Mouse (Mus musculus) myocyte (in vitro differentiated cells): ENCODE data around the gene Nfkb1. TPM values are rescaled to one million over a fixed set of nuclear protein-coding genes. Genes with fewer than 3 reads are reported as not detected.

Experiments used
- H3K27me3 ChIP-seq: one replicate; pipeline ENCODE4 v1.6.1; 2011; ENCODE audit not compliant: control insufficient read depth, insufficient read depth, insufficient read length
- H3K36me3 ChIP-seq: one replicate; pipeline ENCODE4 v1.6.1; 2011; ENCODE audit not compliant: control insufficient read depth, insufficient read depth
- H3K4me2 ChIP-seq: one replicate; pipeline ENCODE4 v1.6.1; 2011; ENCODE audit warnings: low read depth, control low read depth
- H3K4me3 ChIP-seq: one replicate; pipeline ENCODE4 v1.5.1; 2011; ENCODE audit warnings: mild to moderate bottlenecking, control low read depth, moderate library complexity
- H3K79me2 ChIP-seq: one replicate; pipeline ENCODE4 v1.6.1; 2011; ENCODE audit not compliant: control insufficient read depth, insufficient read depth
- H3ac ChIP-seq: one replicate; pipeline ENCODE4 v1.6.1; 2011; ENCODE audit not compliant: control insufficient read depth, insufficient read length
- CEBPB ChIP-seq: IDR thresholded peaks from 2 replicates; pipeline ENCODE4 v1.6.1; 2011; ENCODE audit warnings: mild to moderate bottlenecking, moderate library complexity; ENCODE audit not compliant: poor library complexity, insufficient read depth, severe bottlenecking
- E2F4 ChIP-seq: IDR thresholded peaks from one replicate; pipeline ENCODE4 v1.6.1; 2011; ENCODE audit warnings: mild to moderate bottlenecking, control low read depth, moderate library complexity; ENCODE audit not compliant: insufficient read depth
- MAX ChIP-seq: IDR thresholded peaks from one replicate; pipeline ENCODE4 v1.6.1; 2011; ENCODE audit warnings: low read depth, mild to moderate bottlenecking, control low read depth
- MYOD1 ChIP-seq, 3 experiments: IDR thresholded peaks; one replicate each; pipeline ENCODE4 v1.6.1; 2011; ENCODE audit warnings: control low read depth in 2 of 3, low read depth in 2 of 3, mild to moderate bottlenecking in 2 of 3, moderate library complexity in 1 of 3; ENCODE audit not compliant: insufficient read length in 2 of 3, control insufficient read depth in 1 of 3
- MYOG ChIP-seq, 3 experiments: IDR thresholded peaks; one replicate each; pipeline ENCODE4 v1.6.1; 2011; ENCODE audit warnings: control low read depth in 2 of 3, low read depth in 2 of 3, mild to moderate bottlenecking in 2 of 3; ENCODE audit not compliant: insufficient read length in 2 of 3, control insufficient read depth in 1 of 3, insufficient read depth in 1 of 3
- POLR2A ChIP-seq: IDR thresholded peaks from one replicate; pipeline ENCODE4 v1.6.1; 2011; ENCODE audit warnings: low read depth, mild to moderate bottlenecking, control low read depth, moderate library complexity; ENCODE audit not compliant: insufficient read length
- POLR2AphosphoS2 ChIP-seq: IDR thresholded peaks from one replicate; pipeline ENCODE4 v1.6.1; 2011; ENCODE audit warnings: low read depth, control low read depth; ENCODE audit not compliant: insufficient read length
- REST ChIP-seq: IDR thresholded peaks from one replicate; pipeline ENCODE4 v1.6.1; 2011; ENCODE audit warnings: mild to moderate bottlenecking, control low read depth, moderate library complexity; ENCODE audit not compliant: insufficient read depth, insufficient read length
- SRF ChIP-seq: IDR thresholded peaks from one replicate; pipeline ENCODE4 v1.6.1; 2011; ENCODE audit warnings: low read depth; ENCODE audit not compliant: control insufficient read depth, insufficient read length
- TCF12 ChIP-seq: IDR thresholded peaks from one replicate; pipeline ENCODE4 v1.6.1; 2011; ENCODE audit warnings: mild to moderate bottlenecking, control low read depth; ENCODE audit not compliant: poor library complexity, insufficient read depth, severe bottlenecking
- TCF3 ChIP-seq: IDR thresholded peaks from one replicate; pipeline ENCODE4 v1.6.1; 2011; ENCODE audit warnings: low read depth, control low read depth; ENCODE audit not compliant: insufficient read length
- USF1 ChIP-seq: IDR thresholded peaks from one replicate; pipeline ENCODE4 v1.6.1; 2011; ENCODE audit warnings: low read depth, mild to moderate bottlenecking, control low read depth, moderate library complexity
- polyA plus RNA-seq: library from polyadenylated mRNA; unstranded; fragments of >200 nt; fragmentation: generic; extraction: Trizol; gene quantifications from one replicate; pipeline ENCODE4 v1.2.1, GENCODE M21; 2012; ENCODE audit warnings: missing spikeins

Nfkb1 gene
- polyA plus RNA-seq, 1 experiment: 35.3 TPM

GRCm38 (mm10) chr3:135727339-135727738, 36.0 kb upstream of the Nfkb1 start:
- no peak overlapping the region for H3K4me3 ChIP-seq
- H3K79me2 ChIP-seq: no peaks in the 10 kb centered on the region
- H3K4me2 ChIP-seq: no peak overlapping the region
- H3ac ChIP-seq: no peak overlapping the region
- H3K36me3 ChIP-seq: no peaks in the 10 kb centered on the region
- no peaks in the 10 kb centered on the region for H3K27me3 ChIP-seq
- TF ChIP-seq MAX (no peak), TCF3 (no peak), POLR2A (no peak), USF1 (no peak), SRF (no peak), REST (no peak), POLR2AphosphoS2 (no peak), CEBPB (no peak), TCF12 (no peak), MYOG (IDR thresholded peaks at IDR 0.05; ENCODE audit: control insufficient read depth in 1 of 3, insufficient read depth in 1 of 3, insufficient read length in 2 of 3, low read depth in 2 of 3) (no peak), MYOD1 (IDR thresholded peaks at IDR 0.05; ENCODE audit: control insufficient read depth in 1 of 3, insufficient read length in 2 of 3, low read depth in 2 of 3) (no peak), E2F4 (no peak)

GRCm38 (mm10) chr3:135726521-135727275, 35.4 kb upstream of the Nfkb1 start:
- Histone ChIP-seq H3K79me2 (no peaks in the 10 kb centered on the region), H3K4me2 (no peak overlapping the region), H3K27me3 (no peaks in the 10 kb centered on the region), H3ac (no peak overlapping the region), H3K36me3 (no peaks in the 10 kb centered on the region), H3K4me3 (no peak overlapping the region)
- TF ChIP-seq POLR2AphosphoS2 (no peak), MYOD1 (IDR thresholded peaks at IDR 0.05; ENCODE audit: control insufficient read depth in 1 of 3, insufficient read length in 2 of 3, low read depth in 2 of 3) (no peak), E2F4 (no peak), USF1 (no peak), CEBPB (no peak), REST (no peak), SRF (no peak), MYOG (IDR thresholded peaks at IDR 0.05; ENCODE audit: control insufficient read depth in 1 of 3, insufficient read depth in 1 of 3, insufficient read length in 2 of 3, low read depth in 2 of 3) (no peak), TCF12 (no peak), TCF3 (no peak), POLR2A (no peak), MAX (no peak)

GRCm38 (mm10) chr3:135726023-135726422, 34.7 kb upstream of the Nfkb1 start:
- Histone ChIP-seq H3K36me3 (no peaks in the 10 kb centered on the region), H3ac (no peak overlapping the region), H3K4me3 (no peak overlapping the region), H3K79me2 (no peaks in the 10 kb centered on the region), H3K4me2 (no peak overlapping the region), H3K27me3 (no peaks in the 10 kb centered on the region)
- TF ChIP-seq CEBPB: no peak
- TF ChIP-seq MAX: no peak
- no peak for TF ChIP-seq MYOG (IDR thresholded peaks at IDR 0.05; ENCODE audit: control insufficient read depth in 1 of 3, insufficient read depth in 1 of 3, insufficient read length in 2 of 3, low read depth in 2 of 3)
- TF ChIP-seq TCF12: no peak
- TF ChIP-seq E2F4: no peak
- TF ChIP-seq USF1: no peak
- TF ChIP-seq POLR2AphosphoS2: no peak
- no peak for TF ChIP-seq SRF
- no peak for TF ChIP-seq REST
- TF ChIP-seq TCF3: no peak
- TF ChIP-seq POLR2A: no peak

GRCm38 (mm10) chr3:135722104-135722503, 30.8 kb upstream of the Nfkb1 start:
- Histone ChIP-seq H3K79me2 (no peaks in the 10 kb centered on the region), H3K36me3 (no peaks in the 10 kb centered on the region), H3K4me3 (no peak overlapping the region), H3K27me3 (no peaks in the 10 kb centered on the region), H3ac (no peak overlapping the region), H3K4me2 (no peak overlapping the region)
- TF ChIP-seq MYOG (IDR thresholded peaks at IDR 0.05; ENCODE audit: control insufficient read depth in 1 of 3, insufficient read depth in 1 of 3, insufficient read length in 2 of 3, low read depth in 2 of 3) (no peak), E2F4 (no peak)

- Histone ChIP-seq H3K4me2 (no peak overlapping the region), H3K36me3 (no peaks in the 10 kb centered on the region), H3K4me3 (no peak overlapping the region), H3ac (no peak overlapping the region), H3K79me2 (no peaks in the 10 kb centered on the region), H3K27me3 (no peaks in the 10 kb centered on the region)
- TF ChIP-seq SRF: no peak
- TF ChIP-seq MYOD1 (IDR thresholded peaks at IDR 0.05; ENCODE audit: control insufficient read depth in 1 of 3, insufficient read length in 2 of 3, low read depth in 2 of 3): no peak
- no peak for TF ChIP-seq MAX
- TF ChIP-seq TCF3: no peak
- no peak for TF ChIP-seq POLR2A
- no peak for TF ChIP-seq USF1
- no peak for TF ChIP-seq E2F4
- TF ChIP-seq TCF12: no peak
Observed at GRCm38 (mm10) chr3:135719969-135720368, 28.6 kb upstream of the Nfkb1 start.
